Mouse (Mus musculus) myocyte (in vitro differentiated cells): ENCODE measurements around the gene G6pc3.

Source experiments
- CEBPB ChIP-seq: IDR thresholded peaks from 2 replicates; pipeline ENCODE4 v1.6.1; 2011; ENCODE audit warnings: mild to moderate bottlenecking, moderate library complexity; ENCODE audit not compliant: poor library complexity, insufficient read depth, severe bottlenecking
- E2F4 ChIP-seq: IDR thresholded peaks from one replicate; pipeline ENCODE4 v1.6.1; 2011; ENCODE audit warnings: mild to moderate bottlenecking, control low read depth, moderate library complexity; ENCODE audit not compliant: insufficient read depth
- MAX ChIP-seq: IDR thresholded peaks from one replicate; pipeline ENCODE4 v1.6.1; 2011; ENCODE audit warnings: low read depth, mild to moderate bottlenecking, control low read depth
- MYOD1 ChIP-seq, 3 experiments: IDR thresholded peaks; one replicate each; pipeline ENCODE4 v1.6.1; 2011; ENCODE audit warnings: control low read depth in 2 of 3, low read depth in 2 of 3, mild to moderate bottlenecking in 2 of 3, moderate library complexity in 1 of 3; ENCODE audit not compliant: insufficient read length in 2 of 3, control insufficient read depth in 1 of 3
- MYOG ChIP-seq, 3 experiments: IDR thresholded peaks; one replicate each; pipeline ENCODE4 v1.6.1; 2011; ENCODE audit warnings: control low read depth in 2 of 3, low read depth in 2 of 3, mild to moderate bottlenecking in 2 of 3; ENCODE audit not compliant: insufficient read length in 2 of 3, control insufficient read depth in 1 of 3, insufficient read depth in 1 of 3
- POLR2A ChIP-seq: IDR thresholded peaks from one replicate; pipeline ENCODE4 v1.6.1; 2011; ENCODE audit warnings: low read depth, mild to moderate bottlenecking, control low read depth, moderate library complexity; ENCODE audit not compliant: insufficient read length
- POLR2AphosphoS2 ChIP-seq: IDR thresholded peaks from one replicate; pipeline ENCODE4 v1.6.1; 2011; ENCODE audit warnings: low read depth, control low read depth; ENCODE audit not compliant: insufficient read length
- REST ChIP-seq: IDR thresholded peaks from one replicate; pipeline ENCODE4 v1.6.1; 2011; ENCODE audit warnings: mild to moderate bottlenecking, control low read depth, moderate library complexity; ENCODE audit not compliant: insufficient read depth, insufficient read length
- SRF ChIP-seq: IDR thresholded peaks from one replicate; pipeline ENCODE4 v1.6.1; 2011; ENCODE audit warnings: low read depth; ENCODE audit not compliant: control insufficient read depth, insufficient read length
- TCF12 ChIP-seq: IDR thresholded peaks from one replicate; pipeline ENCODE4 v1.6.1; 2011; ENCODE audit warnings: mild to moderate bottlenecking, control low read depth; ENCODE audit not compliant: poor library complexity, insufficient read depth, severe bottlenecking
- USF1 ChIP-seq: IDR thresholded peaks from one replicate; pipeline ENCODE4 v1.6.1; 2011; ENCODE audit warnings: low read depth, mild to moderate bottlenecking, control low read depth, moderate library complexity

DNA sequence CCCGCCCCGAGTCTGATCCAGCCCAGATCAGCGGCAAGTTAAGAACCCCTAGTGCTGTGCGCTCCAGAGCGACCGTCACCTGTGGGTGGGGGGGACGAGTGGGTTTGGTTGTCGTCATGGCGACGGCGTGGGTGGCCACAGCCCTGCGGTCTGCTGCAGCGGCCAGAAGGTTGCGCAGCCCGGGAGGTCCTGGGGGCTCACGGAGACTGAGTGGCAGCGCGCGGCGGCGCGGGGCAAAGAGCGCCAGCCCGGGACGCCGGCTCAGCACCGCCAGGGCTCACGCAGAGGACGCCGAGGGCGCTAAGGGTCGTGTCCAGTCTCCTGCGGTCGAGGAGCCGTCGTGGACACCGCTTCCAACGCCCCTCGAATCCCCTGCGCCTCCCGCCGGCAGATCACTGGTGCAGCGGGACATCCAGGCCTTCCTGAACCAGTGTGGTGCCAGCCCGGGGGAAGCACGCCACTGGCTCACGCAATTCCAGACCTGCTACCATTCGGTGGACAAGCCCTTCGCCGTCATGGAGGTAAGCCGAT lies 43.9 kb upstream of the G6pc3 start, which contains the start of gene Nags:
- TF ChIP-seq POLR2A (no peak), TCF12 (no peak), E2F4 (no peak), SRF (no peak), MYOD1 (IDR thresholded peaks at IDR 0.05; ENCODE audit: control insufficient read depth in 1 of 3, insufficient read length in 2 of 3, low read depth in 2 of 3) (no peak), USF1 (no peak), MAX (no peak), REST (no peak), CEBPB (no peak), MYOG (IDR thresholded peaks at IDR 0.05; ENCODE audit: control insufficient read depth in 1 of 3, insufficient read depth in 1 of 3, insufficient read length in 2 of 3, low read depth in 2 of 3) (no peak), POLR2AphosphoS2 (no peak)
